Mouse (Mus musculus) liver, postnatal 0 days (tissue): ENCODE measurements around the gene Kif1a.

Experiments
- CTCF ChIP-seq: sonication (generic); IDR thresholded peaks from 2 replicates; pipeline ENCODE4 v1.5.1; 2016; ENCODE audit warnings: antibody characterized with exemption, low read depth
- EP300 ChIP-seq: IDR thresholded peaks from 2 replicates; pipeline ENCODE4 v1.6.1; 2016; ENCODE audit warnings: antibody characterized with exemption, low read depth, mild to moderate bottlenecking

DNA sequence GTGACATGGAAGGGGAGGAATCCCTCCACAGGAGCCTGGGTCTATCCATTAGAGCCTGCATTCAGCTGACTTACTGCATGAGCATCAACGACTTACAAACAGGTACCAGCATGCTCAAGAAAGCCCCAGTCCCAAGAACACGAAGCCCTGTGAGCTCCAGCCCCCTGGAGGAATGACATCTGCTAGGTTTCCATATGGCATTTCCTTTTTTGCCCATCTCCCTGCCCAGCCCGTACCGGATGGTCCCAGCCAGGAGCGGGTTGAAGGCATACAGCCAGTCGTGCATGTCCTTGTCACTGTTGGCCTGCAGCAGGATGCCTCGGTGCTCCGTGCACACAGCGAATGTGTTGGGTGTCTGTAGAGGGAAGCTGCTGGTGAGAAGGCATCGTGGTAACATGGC is 83.0 kb downstream of the Kif1a start:
- no peak for TF ChIP-seq EP300
- TF ChIP-seq CTCF = no peak
